Mouse (Mus musculus) megakaryocyte, adult 5-6 weeks (primary cell): Measurements from ENCODE around the gene Cluh. TPM values are rescaled to one million over a fixed set of nuclear protein-coding genes. Genes with fewer than 3 reads are reported as not detected.

ENCODE experiments used
- ATAC-seq: 2 replicates; pipeline ENCODE4 v1.8.0; 2016; ENCODE audit warnings: mild to moderate bottlenecking, inconsistent platforms; ENCODE audit not compliant: poor library complexity, severe bottlenecking
- total RNA-seq, 2 experiments: library from RNA; stranded (forward) in 1 of 2; stranded (reverse) in 1 of 2; fragments of 153-499, 151-499 nt in 1 of 2; fragments of 221-1000, 200-1000 nt in 1 of 2; gene quantifications; 2 replicates each; pipeline versions ENCODE4 v1.2.3 to v1.2.4; 2015 to 2017

Cluh gene
- total RNA-seq (2015) (11.9 and 13.7 TPM in 2 replicates), total RNA-seq (2017) (13.3 and 13.7 TPM in 2 replicates)

DNA sequence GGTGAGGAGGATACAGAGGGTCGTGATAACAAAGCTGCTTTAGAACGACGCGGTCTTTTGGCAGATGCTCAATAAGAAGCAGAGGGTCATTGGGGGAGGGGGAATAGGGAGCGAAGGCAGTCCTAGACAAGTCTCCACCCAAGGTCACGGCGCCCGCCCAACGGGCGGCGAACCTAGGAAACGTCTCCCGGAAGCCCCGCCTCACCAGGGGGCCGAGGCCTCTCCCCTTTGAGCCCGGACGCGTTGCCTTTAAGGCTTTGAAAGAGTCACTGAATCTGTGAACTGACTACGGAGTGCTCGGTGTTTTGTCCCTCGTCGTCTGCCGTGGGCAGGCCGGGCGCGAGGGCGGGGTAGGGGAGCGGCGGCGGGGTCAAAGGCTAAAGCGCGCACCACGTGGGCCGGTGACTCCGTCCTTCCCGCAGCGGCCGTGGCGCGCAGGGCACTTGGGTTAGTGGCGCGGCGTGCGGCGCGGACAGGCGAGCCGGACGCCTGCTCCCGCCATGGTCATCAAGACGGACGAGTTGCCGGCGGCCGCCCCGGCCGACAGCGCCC is at the start of gene Cluh:
Gene Cluh (plus strand): TSS at position 401 of the 552 bp plus-strand sequence.
- peak; percentile 84 for ATAC-seq

- no peak for ATAC-seq
These were observed 47.0 kb upstream of the Cluh start for GRCm38 (mm10) chr11:74602286-74602685.

DNA sequence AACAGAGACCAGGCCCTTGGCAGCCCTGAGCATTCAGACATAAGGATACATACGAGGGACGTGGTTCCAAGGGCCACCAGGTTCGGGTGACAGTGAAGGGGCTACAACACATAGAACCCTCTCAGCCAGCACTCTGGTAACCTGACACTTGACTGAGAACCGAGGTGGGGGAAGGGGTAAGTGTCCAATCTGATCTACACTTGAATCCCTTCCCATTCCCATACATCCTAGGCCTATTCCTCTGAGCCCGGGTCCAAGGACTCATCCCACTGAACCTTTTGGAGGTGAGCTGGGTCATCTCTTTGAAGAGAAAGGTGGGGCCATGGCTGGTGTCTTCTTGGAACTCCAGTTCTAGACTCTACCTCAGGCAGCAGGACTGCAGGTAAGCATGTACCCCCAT is 39.2 kb upstream of the Cluh start:
- no peak for ATAC-seq

DNA sequence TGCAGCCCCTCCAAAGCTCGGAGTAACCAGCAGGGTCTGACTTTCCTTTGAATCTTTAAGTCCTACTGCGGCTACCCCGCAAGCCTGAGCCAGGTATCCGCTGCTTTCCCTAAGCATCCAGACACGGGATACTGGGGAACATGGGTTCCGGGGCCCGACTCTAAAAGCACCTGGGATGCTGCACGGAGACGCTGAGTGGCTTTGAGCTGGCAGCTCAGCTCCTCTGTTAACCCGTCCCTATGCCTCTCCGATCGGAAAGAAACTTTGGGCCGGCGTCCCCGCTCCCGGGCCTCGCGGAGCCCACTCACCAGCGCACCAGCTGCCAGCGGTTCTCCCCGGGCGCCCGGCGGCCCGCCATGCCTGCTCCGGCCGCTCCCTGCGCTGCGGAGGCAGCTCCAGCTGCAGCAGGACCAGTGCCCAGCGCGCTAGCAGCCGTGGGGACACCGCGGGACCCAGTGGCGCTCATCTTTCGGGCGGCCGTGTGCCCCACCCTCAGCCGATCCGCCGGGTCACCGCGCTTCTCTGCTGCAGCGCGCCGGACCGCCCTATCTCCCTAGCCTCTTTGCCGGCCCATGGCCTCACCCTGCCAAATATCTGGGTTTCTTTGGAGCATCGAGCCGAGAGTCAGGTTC is 38.6 kb upstream of the Cluh start, which contains the start of gene Rap1gap2:
Gene Rap1gap2 (minus strand): TSS at position 371 of the 632 bp plus-strand sequence.
- ATAC-seq: no peak

GRCm38 (mm10) chr11:74611437-74611836 is 37.9 kb upstream of the Cluh start:
- ATAC-seq: no peak

GRCm38 (mm10) chr11:74613428-74613827 is 35.9 kb upstream of the Cluh start:
- ATAC-seq: no peak

GRCm38 (mm10) chr11:74615571-74615970 is 33.7 kb upstream of the Cluh start:
- ATAC-seq: no peak

DNA sequence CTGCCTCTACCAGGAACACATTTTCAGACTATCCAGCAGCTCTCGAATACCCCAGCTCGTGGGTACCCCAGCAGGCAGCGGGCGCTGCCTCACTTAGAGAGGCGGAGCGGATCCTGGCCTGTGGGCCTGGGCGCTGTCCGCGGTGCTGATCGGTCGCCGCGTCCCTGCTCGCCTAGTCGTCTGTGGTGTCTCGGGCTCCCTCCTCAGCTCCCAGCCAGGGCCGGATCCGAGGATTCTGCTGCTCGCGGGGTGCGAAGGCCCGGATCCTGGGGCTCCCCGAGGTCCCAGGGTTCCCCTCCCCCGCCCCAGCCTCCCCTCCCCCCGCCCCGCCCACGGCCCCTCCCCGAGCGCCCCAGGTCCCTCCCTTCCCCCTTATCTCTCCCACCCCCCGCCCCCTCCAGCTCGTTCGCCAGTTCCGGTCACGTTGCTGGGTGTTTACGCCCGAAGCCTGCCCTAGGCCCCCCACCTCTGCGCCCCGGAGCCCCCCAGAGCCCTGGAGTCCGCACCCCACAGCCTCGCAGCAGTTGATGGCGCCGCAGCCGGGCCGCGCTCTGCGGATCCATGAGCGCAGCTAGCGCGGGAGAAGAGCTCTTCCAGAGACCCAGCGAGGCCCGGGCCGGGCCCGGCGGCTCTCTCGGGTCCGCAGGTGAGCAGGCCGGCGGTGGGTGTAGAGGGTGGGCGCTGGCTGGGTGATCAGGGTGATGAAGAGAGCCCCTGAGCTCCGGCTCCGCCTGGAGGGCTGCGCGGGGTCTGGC is 29.9 kb upstream of the Cluh start, which contains the start of gene Ccdc92b:
Gene Ccdc92b (plus strand): TSS at position 405 of the 755 bp plus-strand sequence.
- ATAC-seq: peak; percentile 71

- ATAC-seq: no peak
These were observed 29.4 kb upstream of the Cluh start for GRCm38 (mm10) chr11:74619956-74620300.

DNA sequence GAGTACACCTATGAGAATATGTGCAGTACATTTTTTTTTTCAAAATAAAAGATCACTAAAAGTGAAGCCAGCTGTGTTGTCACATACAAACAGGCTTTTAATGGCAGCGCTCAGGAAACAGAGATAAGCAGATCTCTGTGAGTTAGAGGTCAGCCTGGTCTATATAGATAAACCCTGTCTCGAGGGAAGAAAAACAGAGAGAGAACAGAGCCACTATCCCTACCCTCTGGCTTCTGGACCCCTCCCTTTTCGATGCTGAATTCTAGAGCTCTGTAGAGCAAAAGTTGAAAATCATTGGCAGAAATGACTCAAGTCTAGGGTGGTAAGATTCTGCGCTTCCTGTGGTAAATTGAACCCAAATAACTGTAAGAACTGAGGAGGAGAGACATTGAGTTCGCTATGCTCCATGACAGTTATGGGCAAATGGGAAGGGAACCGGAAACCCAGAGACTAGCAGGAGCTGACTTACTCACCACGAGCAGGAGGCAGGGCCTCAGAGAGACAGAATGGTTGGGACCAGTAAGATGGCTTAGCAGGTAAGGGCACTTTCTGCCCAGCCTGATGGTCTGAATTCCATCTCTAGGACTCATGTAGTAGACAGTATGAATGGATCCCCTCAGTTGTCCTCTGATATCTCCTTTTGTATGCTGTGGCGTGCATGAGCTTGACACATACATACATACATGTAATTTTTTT is 27.2 kb upstream of the Cluh start:
- ATAC-seq: no peak

DNA sequence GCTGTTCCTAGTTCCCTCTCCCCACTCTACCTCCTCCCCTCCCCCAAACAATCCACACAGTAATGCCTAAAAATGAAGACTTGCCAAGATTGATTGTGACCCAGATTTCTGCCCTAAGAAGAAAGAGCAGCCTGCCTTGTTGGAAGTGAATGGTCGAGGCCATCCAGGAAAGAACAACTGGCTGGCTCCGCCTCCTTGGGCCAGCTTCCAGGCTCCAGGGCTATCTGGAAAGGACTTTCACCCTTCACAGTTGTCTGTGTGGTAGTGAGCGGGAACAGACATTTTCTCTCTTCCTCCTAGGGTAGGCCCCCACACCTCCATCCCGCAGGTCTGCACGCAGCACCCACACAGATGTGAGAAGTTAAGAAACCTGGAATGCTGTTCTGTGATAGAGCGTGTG is 25.6 kb upstream of the Cluh start:
- ATAC-seq: no peak

DNA sequence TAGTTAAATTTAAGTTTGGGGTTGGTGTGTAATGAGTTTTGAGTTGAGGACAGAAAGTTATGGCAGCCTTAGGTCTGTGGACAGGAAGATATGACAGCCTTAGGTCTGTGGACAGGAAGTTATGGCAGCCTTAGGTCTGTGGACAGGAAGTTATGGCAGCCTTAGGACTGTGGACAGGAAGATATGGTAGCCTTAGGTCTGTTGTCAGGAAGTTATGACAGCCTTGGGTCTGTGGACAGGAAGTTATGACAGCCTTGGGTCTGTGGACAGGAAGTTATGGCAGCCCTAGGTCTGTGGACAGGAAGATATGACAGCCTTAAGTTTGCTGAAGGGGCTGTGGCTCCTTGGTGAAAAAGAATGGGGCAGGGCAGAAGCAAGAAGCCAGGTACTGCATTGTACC is 24.0 kb upstream of the Cluh start:
- ATAC-seq: peak; percentile 51

DNA sequence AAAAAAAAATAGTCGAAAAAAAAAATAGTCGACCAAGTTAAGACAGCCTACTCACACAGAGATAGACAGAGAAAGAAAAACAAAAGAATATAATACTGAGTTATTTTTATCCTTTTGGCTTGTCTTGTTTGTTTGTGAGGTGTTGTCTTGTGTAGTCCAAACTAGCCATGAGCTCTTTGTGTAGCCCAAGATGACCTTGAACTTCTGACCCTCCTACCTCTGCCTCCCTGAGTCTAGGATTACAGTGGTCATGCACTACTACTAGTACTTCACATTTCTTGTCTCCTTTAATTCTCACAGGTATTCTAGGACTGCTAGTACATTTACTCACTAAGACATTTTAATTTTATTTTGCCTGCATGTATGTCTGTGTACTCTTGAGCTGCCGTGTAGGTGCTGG is 21.8 kb upstream of the Cluh start:
- no peak for ATAC-seq

- ATAC-seq: no peak
These were observed 17.2 kb upstream of the Cluh start for GRCm38 (mm10) chr11:74631880-74632789.

DNA sequence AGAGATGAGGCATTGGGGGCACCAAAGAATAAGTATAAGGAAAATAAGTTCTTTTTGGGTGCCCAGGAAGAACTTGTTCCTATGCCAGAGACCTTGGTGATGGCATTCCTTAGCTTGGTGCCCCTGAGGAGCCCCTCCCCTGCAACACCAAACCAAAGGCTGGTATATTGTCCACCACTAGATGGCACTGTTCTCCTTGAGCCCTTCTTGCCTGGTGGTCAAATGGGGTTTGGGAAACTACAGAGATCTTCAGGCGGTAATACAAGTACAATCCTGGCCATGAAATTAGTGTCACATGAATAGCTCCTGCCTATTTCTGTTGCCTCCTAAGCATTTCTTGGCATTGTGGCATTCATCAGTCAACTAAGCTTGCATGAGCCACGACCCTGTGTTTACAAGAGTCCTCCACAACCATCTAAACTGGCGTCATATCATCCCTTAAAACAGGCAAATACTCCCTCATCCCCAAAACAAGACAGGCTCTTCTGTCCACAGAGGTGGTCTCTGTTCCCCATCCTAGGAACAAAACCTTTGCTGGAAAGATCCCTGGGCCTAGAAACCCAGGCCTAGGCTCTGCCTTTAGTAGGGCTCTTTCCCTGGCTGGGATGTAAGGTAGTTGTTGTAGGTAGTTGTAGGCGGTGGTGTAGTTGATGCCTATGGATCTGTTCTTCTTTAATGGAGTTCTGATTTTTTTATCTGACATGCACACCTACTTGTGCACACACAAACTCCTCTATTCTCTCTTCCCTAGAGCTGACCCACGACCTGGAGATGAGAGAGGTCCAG is 14.6 kb upstream of the Cluh start:
- ATAC-seq: peak; percentile 69

- no peak for ATAC-seq
These were observed 11.8 kb upstream of the Cluh start for GRCm38 (mm10) chr11:74637486-74637885.

DNA sequence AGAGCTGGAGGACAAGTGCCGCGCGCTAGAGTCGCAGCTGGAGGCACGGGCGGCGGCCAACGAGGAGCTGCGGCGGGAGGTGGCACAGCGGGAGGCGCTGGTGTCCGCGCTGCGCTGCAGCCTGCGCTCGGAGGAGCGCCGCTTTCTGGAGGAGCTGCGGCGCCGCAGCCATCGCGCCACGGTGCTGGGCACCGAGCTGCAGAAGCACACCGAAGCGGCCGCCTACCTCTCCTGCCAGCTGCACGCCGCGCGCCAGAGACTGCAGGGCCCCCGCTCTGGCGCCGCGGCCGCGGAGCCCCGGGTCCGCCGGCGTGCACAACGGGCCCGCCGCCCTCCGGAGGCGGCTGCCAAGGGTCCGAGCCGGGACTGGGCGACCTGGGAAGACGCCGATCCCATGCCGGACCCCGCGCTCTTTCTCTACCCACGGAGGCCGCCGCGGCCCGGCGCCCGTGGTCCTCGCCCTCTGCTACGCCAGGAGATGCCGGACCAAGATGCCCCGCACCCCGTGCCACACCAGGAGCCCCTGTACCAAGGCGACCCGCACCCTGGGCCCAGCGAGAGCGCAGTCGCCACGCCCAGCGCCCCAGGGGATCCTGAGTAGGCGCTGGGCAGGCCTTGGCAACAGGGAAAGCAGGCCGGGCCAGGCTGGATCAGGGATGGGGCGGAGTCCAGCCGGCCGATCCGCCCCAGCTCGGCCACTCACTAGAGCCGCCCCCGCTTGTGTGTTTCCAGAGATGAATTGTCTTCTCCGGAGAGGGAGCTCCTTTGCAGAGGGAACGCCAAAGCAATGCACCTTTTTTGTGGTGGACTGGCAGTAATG is 11.1 kb upstream of the Cluh start:
- ATAC-seq: peak; percentile 90

DNA sequence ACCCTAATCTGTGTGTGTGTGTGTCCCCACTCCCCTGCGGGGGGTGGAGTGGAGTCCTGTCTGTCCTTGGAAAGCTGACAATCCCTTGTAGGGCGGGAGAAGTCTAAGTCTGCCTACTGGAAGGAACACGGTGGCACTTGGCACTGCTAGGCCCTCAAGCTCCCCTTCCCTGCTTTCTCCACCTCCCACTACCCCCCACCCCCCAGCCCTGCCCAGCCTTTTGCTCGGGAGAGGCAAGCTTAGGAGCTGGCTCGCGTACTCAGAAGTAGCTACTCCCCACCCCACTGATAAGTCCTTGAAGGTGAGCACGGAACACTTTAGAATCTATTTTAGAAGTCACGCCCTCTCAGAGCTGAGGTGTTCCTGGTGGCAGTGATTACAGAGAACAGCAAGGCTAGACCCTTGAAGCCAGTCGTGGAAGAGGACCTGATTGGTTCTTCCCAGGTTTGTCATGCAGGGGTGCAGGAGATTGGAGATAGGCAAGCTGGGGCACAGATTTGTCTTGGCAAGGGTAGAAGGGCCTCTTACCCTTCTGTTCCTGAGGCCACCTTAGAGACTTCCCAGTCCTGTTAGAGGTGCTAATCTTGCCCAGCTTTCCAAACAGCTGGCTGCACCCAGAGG is 10.4 kb upstream of the Cluh start:
- ATAC-seq: no peak
